Mouse (Mus musculus): ENCODE results near the gene Prpf3. TPM values are rescaled to one million over a fixed set of nuclear protein-coding genes. Genes with fewer than 3 reads are reported as not detected.
"Not testable (repeated sequence)": the region's sequence is repeated elsewhere in the genome, so short reads cannot be mapped to it uniquely, and the experiment has no call there.

The Prpf3 gene
- polyA plus RNA-seq, 1 experiment from 2014 or later, result 32.2 TPM

DNA sequence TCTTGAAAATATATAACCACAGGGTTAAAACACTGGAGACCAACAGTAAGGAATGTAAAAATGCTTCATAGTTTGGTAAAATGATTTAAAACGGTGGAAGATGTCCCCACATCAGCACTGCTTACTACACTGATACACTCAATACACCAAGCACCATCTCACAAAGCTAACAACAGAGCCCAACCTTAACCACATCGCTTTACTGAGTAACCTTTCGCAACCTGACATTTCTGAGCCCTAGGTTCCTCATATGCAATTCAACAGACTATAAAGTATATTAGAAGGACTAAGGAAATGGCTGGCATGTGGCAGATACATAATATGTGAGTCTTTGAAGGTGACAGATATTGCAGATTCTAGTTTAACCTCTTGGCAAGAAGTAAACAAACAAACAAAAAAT, 39.0 kb downstream of the Prpf3 start:
- Histone ChIP-seq H3K4me3 (replicated peaks) (peak overlapping the region; percentile 12), H3K4me1 (peaks cover 32% of the 10 kb centered on the region), H3K9ac (replicated peaks) (no peak overlapping the region), H3K9me3 (replicated peaks) (no peaks in the 10 kb centered on the region), H3K27me3 (replicated peaks) (no peaks in the 10 kb centered on the region), H3K27ac (replicated peaks) (no peak overlapping the region), H3K36me3 (no peaks in the 10 kb centered on the region; the same call in 1 of the 2 replicates), H3K4me2 (peak overlapping the region; percentile 56)
- WGBS, result 90% methylated on average over 3 of the region's 3 CpGs
- no peak for ATAC-seq (ENCODE audit: low FRiP score)

DNA sequence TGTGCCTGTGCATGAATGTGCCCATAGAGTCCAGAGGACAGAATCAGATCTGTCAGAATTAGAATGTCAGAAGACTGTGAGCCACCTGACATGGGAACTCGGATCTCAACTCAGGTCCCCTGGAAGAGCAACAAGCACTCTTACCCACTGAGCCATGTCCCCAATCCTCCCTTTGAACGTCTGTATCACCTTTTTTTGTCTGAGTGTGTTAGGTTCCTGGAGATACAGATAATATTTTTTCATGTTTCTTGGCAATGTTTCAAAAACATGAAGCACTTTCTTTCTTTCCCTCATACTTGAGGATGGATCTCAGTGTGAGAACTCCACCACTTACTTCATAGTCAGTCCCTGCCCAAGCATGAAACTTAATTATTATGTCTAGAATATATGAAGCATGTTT, 47.3 kb downstream of the Prpf3 start:
- Histone ChIP-seq H3K4me1 (0 out of 2 replicates have a peak, but pooled peaks cover 5% of the 10 kb centered on the region), H3K27ac (replicated peaks) (no peak overlapping the region), H3K36me3 (peaks cover 13% of the 10 kb centered on the region), H3K9me3 (replicated peaks) (no peaks in the 10 kb centered on the region), H3K4me3 (replicated peaks) (no peak overlapping the region), H3K27me3 (replicated peaks) (no peaks in the 10 kb centered on the region), H3K9ac (replicated peaks) (no peak overlapping the region), H3K4me2 (no peak overlapping the region)
- no peak for ATAC-seq (ENCODE audit: low FRiP score)
- 74% methylated on average over 2 of the region's 2 CpGs for WGBS

DNA sequence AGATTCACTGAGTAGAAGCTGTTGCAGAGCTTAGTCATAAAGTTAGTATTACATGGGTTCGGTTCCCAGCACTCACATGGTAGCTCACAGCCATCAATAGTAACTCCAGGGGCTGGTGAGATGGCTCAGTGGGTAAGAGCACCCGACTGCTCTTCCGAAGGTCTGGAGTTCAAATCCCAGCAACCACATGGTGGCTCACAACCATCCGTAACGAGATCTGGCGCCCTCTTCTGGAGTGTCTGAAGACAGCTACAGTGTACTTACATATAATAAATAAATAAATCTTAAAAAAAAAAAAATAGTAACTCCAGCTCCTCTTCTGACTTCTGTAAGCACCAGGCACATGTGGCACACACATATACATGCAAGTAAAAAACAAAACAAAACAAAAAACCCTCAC, 48.1 kb downstream of the Prpf3 start:
- H3K9me3 ChIP-seq (replicated peaks); H3K4me3 ChIP-seq (replicated peaks); H3K4me1 ChIP-seq; H3K27ac ChIP-seq (replicated peaks); H3K4me2 ChIP-seq; H3K27me3 ChIP-seq (replicated peaks); ATAC-seq (ENCODE audit: low FRiP score); H3K9ac ChIP-seq (replicated peaks): not testable (repeated sequence)
- peaks cover 13% of the 10 kb centered on the region for H3K36me3 ChIP-seq
- 92% methylated on average over 6 of the region's 6 CpGs for WGBS

DNA sequence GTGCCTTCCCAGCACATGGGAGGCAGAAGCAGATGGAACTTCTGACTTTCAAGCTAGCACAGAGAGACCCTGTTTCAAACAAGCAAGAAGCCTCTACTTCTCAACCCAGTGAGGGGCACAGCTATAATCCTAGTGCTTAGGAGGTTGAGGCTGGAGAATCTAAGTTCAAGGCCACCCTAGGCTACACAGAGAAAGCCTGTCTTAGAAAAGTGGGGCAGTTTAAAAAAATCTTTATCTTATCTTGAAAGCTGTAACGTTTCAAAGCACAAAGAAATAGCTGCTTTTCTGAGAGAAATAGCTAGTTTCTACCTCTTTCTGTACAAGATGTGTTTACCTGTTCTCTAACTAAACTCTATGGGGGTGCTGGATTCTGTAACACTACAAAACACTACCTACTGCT, 49.0 kb downstream of the Prpf3 start:
- Histone ChIP-seq H3K4me2 (no peak overlapping the region), H3K36me3 (peaks cover 13% of the 10 kb centered on the region), H3K4me1 (0 out of 2 replicates have a peak, but pooled peaks cover 5% of the 10 kb centered on the region), H3K9me3 (replicated peaks) (no peaks in the 10 kb centered on the region), H3K27ac (replicated peaks) (no peak overlapping the region), H3K9ac (replicated peaks) (no peak overlapping the region), H3K4me3 (replicated peaks) (no peak overlapping the region), H3K27me3 (replicated peaks) (no peaks in the 10 kb centered on the region)
- no peak for ATAC-seq (ENCODE audit: low FRiP score)
- 91% methylated on average over 1 of the region's 1 CpGs for WGBS

DNA sequence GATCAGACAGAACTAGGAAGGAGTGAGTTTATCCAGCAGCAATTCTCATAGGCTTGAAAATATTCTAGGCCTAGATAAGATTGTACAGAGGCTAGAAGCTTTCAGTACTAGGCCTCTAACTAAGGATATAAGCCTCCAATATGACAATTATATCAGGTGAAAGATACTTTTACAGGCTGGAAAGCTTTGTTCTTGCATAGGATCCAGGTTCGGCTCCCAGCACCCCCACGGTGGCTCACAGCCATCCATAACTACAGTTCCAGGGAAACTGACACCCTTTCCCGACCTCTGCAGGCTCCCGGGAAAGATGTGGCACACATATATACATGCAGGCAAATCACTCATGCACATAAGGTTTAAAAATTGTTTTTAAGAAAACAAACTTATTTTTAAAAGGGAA, 51.8 kb downstream of the Prpf3 start:
- Histone ChIP-seq H3K27me3 (replicated peaks) (no peaks in the 10 kb centered on the region), H3K4me1 (0 out of 2 replicates have a peak, but pooled peaks cover 5% of the 10 kb centered on the region), H3K27ac (replicated peaks) (no peak overlapping the region), H3K4me2 (no peak overlapping the region), H3K4me3 (replicated peaks) (no peak overlapping the region), H3K9ac (replicated peaks) (no peak overlapping the region), H3K9me3 (replicated peaks) (no peaks in the 10 kb centered on the region), H3K36me3 (peaks cover 13% of the 10 kb centered on the region; the same call in 1 of the 2 replicates)
- ATAC-seq (ENCODE audit: low FRiP score), result no peak
- WGBS, result 97% methylated on average over 4 of the region's 4 CpGs

DNA sequence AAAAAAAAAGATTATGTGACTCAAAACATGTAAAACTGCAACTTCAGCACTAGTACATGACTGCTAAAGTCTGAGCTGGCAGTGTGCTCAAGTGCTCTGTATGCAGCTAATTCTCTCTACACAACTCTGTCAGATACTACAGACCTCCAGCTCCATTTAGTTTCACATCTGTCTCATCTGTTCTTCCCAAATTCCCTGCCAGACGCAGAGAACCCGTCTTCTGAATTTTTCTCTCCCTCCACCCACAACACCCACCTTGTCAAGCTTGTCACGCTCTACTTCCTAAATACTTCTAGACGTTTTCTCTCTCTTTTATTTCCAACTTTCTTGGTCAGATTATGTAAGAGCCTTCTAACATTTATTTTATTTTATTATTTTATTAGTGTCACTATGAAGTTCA, 56.9 kb downstream of the Prpf3 start:
- Histone ChIP-seq H3K4me3 (replicated peaks) (no peak overlapping the region), H3K36me3 (no peaks in the 10 kb centered on the region; the same call in 1 of the 2 replicates), H3K9ac (replicated peaks) (no peak overlapping the region), H3K9me3 (replicated peaks) (no peaks in the 10 kb centered on the region), H3K27ac (replicated peaks) (no peak overlapping the region), H3K27me3 (replicated peaks) (no peaks in the 10 kb centered on the region), H3K4me1 (0 out of 2 replicates have a peak, but pooled peaks cover 2% of the 10 kb centered on the region), H3K4me2 (no peak overlapping the region)
- WGBS, result 88% methylated on average over 4 of the region's 4 CpGs
- ATAC-seq (ENCODE audit: low FRiP score), result no peak

DNA sequence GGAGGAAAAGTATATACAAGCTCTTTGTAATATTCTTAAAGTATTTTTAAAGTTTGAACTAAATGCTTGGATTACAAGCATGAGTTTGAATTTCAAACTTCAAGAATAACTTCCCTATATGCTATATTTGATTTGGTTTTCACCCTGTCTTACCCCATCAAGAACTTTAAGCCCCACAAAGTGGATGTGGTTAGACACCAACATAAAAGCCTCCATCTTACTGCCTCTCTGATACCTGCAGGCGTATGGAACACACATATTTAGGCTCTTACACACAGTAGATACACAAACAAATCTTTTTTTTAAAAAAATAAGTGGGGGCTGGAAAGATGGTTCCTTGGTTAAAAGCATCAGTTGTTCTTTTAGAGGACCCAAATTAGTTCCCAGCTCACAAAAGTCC, 61.4 kb downstream of the Prpf3 start:
- 89% methylated on average over 1 of the region's 1 CpGs for WGBS
- no peaks in the 10 kb centered on the region for H3K27me3 ChIP-seq (replicated peaks)

DNA sequence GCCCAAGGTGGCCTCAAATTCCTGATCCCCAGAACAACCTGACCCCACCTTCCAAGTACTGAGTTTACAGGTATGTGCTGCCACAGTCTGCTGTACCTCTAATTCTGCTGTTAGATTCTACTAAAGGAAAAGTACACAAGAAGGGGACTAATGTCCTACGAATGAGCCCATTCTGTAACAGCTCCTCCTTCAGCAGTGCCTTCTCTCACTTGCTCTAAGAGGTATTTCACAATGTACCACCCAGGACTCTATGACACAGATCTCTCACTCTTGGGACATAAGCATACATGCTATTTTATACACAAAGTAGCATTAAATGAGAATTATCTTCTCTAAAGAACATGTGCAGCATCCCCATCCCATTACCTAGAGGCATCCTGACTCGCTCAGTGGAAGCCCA, 62.0 kb downstream of the Prpf3 start:
- no peak overlapping the region for H3K4me3 ChIP-seq (replicated peaks)
- no peak for ATAC-seq (ENCODE audit: low FRiP score)
- no peaks in the 10 kb centered on the region for H3K27me3 ChIP-seq (replicated peaks)
- H3K4me2 ChIP-seq, result no peak overlapping the region
- 89% methylated on average over 2 of the region's 2 CpGs for WGBS
- H3K4me1 ChIP-seq, result 0 out of 2 replicates have a peak, but pooled peaks cover 2% of the 10 kb centered on the region
- no peak overlapping the region for H3K27ac ChIP-seq (replicated peaks)
- H3K9me3 ChIP-seq (replicated peaks), result no peaks in the 10 kb centered on the region
- no peak overlapping the region for H3K9ac ChIP-seq (replicated peaks)
- H3K36me3 ChIP-seq, result no peaks in the 10 kb centered on the region

More for the DNA sequence above, 61.4 kb downstream of the Prpf3 start:
- Histone ChIP-seq H3K9me3 (replicated peaks) (no peaks in the 10 kb centered on the region), H3K4me2 (no peak overlapping the region), H3K9ac (replicated peaks) (no peak overlapping the region), H3K27ac (replicated peaks) (no peak overlapping the region), H3K4me3 (replicated peaks) (no peak overlapping the region), H3K36me3 (no peaks in the 10 kb centered on the region), H3K4me1 (0 out of 2 replicates have a peak, but pooled peaks cover 2% of the 10 kb centered on the region)
- no peak for ATAC-seq (ENCODE audit: low FRiP score)

DNA sequence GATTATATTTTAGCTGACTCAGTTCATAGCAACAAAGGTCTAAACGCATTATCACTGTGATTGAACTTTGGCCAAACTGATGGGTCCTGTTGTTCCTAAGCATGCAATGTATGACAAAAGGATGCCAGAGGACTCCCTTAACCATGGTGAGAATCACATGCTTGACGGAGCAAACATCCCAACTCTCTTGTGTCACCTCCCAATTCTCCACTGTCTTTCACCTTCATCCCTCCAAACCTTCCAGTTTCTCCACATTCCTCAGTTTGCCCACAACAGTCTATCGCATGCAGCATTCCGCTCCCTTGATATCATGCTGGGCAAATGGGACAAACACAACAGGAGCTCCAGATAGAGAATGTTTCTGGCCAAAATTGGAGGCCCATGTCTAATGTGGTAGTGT, 70.2 kb downstream of the Prpf3 start:
- no peaks in the 10 kb centered on the region for H3K4me1 ChIP-seq
- WGBS, result 93% methylated on average over 4 of the region's 4 CpGs
- no peak overlapping the region for H3K4me2 ChIP-seq
- no peak overlapping the region for H3K27ac ChIP-seq (replicated peaks)
- no peaks in the 10 kb centered on the region for H3K27me3 ChIP-seq (replicated peaks)
- no peaks in the 10 kb centered on the region for H3K9me3 ChIP-seq (replicated peaks)
- H3K36me3 ChIP-seq, result peaks cover 55% of the 10 kb centered on the region
- ATAC-seq (ENCODE audit: low FRiP score), result no peak
- no peak overlapping the region for H3K4me3 ChIP-seq (replicated peaks)
- H3K9ac ChIP-seq (replicated peaks), result no peak overlapping the region

Other genes starting within 250 kb of the Prpf3 start
- gene Ensa, start 230.9 kb downstream of the Prpf3 start, polyA plus RNA-seq (2015; fragmentation: Nextera tagmentation; extraction: Ambion mirVana), result 102 and 109 TPM in 2 replicates
- 41.4 and 42.0 TPM in 2 replicates for gene Mcl1, start 197.1 kb downstream of the Prpf3 start, polyA plus RNA-seq (2015; fragmentation: Nextera tagmentation; extraction: Ambion mirVana)
- 1.3 and 1.6 TPM in 2 replicates for gene Adamtsl4, start 168.0 kb downstream of the Prpf3 start, polyA plus RNA-seq (2015; fragmentation: Nextera tagmentation; extraction: Ambion mirVana)
- 11.6 and 11.8 TPM in 2 replicates for gene Ecm1, start 116.3 kb downstream of the Prpf3 start, polyA plus RNA-seq (2015; fragmentation: Nextera tagmentation; extraction: Ambion mirVana)
- 49.4 and 52.7 TPM in 2 replicates for gene Tars2, start 95.7 kb downstream of the Prpf3 start, polyA plus RNA-seq (2015; fragmentation: Nextera tagmentation; extraction: Ambion mirVana)
- 20.3 and 22.3 TPM in 2 replicates for gene Rprd2, start 37.0 kb downstream of the Prpf3 start, polyA plus RNA-seq (2015; fragmentation: Nextera tagmentation; extraction: Ambion mirVana)
- 284 and 296 TPM in 2 replicates for gene Mrps21, start 15.6 kb upstream of the Prpf3 start, polyA plus RNA-seq (2015; fragmentation: Nextera tagmentation; extraction: Ambion mirVana)
- gene Ciart, start 26.4 kb upstream of the Prpf3 start, polyA plus RNA-seq (2015; fragmentation: Nextera tagmentation; extraction: Ambion mirVana), result 4.3 and 4.5 TPM in 2 replicates
- gene BC028528, start 36.1 kb upstream of the Prpf3 start, polyA plus RNA-seq (2015; fragmentation: Nextera tagmentation; extraction: Ambion mirVana), result 23.8 and 25.3 TPM in 2 replicates
- 31.0 and 39.5 TPM in 2 replicates for gene Aph1a, start 38.1 kb upstream of the Prpf3 start, polyA plus RNA-seq (2015; fragmentation: Nextera tagmentation; extraction: Ambion mirVana)
- gene Car14, start 48.8 kb upstream of the Prpf3 start, polyA plus RNA-seq (2015; fragmentation: Nextera tagmentation; extraction: Ambion mirVana), result 1.3 and 1.8 TPM in 2 replicates
- gene Anp32e, start 73.4 kb upstream of the Prpf3 start, polyA plus RNA-seq (2015; fragmentation: Nextera tagmentation; extraction: Ambion mirVana), result 99.6 and 157 TPM in 2 replicates
- 46.7 and 48.6 TPM in 2 replicates for gene Plekho1, start 140.1 kb upstream of the Prpf3 start, polyA plus RNA-seq (2015; fragmentation: Nextera tagmentation; extraction: Ambion mirVana)
- 53.8 and 67.8 TPM in 2 replicates for gene Vps45, start 202.6 kb upstream of the Prpf3 start, polyA plus RNA-seq (2015; fragmentation: Nextera tagmentation; extraction: Ambion mirVana)
- 10.5 TPM in 2 replicates for gene Otud7b, start 248.6 kb upstream of the Prpf3 start, polyA plus RNA-seq (2015; fragmentation: Nextera tagmentation; extraction: Ambion mirVana)

Data from neural tube, embryonic 15.5 days (tissue).